Mouse (Mus musculus): Measurements from ENCODE around the gene Hnrnpab. TPM values are rescaled to one million over a fixed set of nuclear protein-coding genes. Genes with fewer than 3 reads are reported as not detected.

Hnrnpab gene
- total RNA-seq, 1 experiment: 505 TPM

DNA sequence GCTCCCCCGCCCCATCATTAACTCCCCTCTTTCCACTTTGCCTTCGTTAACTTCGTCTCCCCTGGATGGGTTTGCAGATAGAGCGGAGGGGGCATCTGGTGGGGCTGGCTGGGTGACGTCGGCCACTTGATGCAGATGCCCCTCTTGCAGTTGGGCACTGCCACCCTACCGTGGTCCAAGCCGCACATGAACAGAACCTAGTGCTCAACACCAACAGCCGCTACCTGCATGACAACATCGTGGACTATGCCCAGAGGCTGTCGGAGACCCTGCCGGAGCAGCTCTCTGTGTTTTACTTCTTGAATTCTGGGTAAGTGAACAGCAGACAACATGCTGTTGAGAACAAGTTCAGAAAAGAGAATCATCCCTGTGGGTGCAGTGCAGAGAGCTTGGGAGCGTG is 20.2 kb downstream of the Hnrnpab start:
- Histone ChIP-seq H3K27ac (ENCODE audit: insufficient read depth, low read depth, low read length, poor library complexity, severe bottlenecking) (no peak overlapping the region), H3K36me3 (ENCODE audit: control insufficient read depth, insufficient read depth, low read length, poor library complexity, severe bottlenecking) (peaks cover 14% of the 10 kb centered on the region; the same call in 1 of the 2 replicates), H3K4me3 (ENCODE audit: insufficient read depth in 1 of 2, low read depth in 1 of 2, low read length in 2 of 2, poor library complexity in 1 of 2, severe bottlenecking in 1 of 2) (no peak overlapping the region), H3K4me1 (ENCODE audit: control insufficient read depth in 2 of 2, insufficient read depth in 2 of 2, low read length in 2 of 2, poor library complexity in 1 of 2) (peaks cover 0 to 10% of the 10 kb centered on the region in 2 experiments; a peak in 1 of 4 replicates), H3K9me3 (ENCODE audit: control insufficient read depth, insufficient read depth, low read depth, low read length) (no peaks in the 10 kb centered on the region), H3K9ac (ENCODE audit: insufficient read depth, low read depth, low read length, poor library complexity, severe bottlenecking) (no peak overlapping the region)
- no peak for DNase-seq (ENCODE audit: low read depth, low spot score)
- in situ Hi-C loops (cut with MboI; ENCODE audit: low sequenced_read_pairs in 2 of 2, unreplicated experiment in 2 of 2): no loop called here
- TF ChIP-seq ZC3H11A (IDR thresholded peaks at IDR 0.05; ENCODE audit: borderline replicate concordance, low read depth, low read length) (no peak), HCFC1 (IDR thresholded peaks at IDR 0.05; ENCODE audit: borderline replicate concordance, insufficient read depth, low read length) (no peak), MAFK (IDR thresholded peaks at IDR 0.05; ENCODE audit: insufficient read depth, low read depth, low read length) (no peak), ZNF384 (IDR thresholded peaks at IDR 0.05; ENCODE audit: low read depth, low read length) (no peak), CHD2 (IDR thresholded peaks at IDR 0.05; ENCODE audit: low read depth, low read length) (no peak)

DNA sequence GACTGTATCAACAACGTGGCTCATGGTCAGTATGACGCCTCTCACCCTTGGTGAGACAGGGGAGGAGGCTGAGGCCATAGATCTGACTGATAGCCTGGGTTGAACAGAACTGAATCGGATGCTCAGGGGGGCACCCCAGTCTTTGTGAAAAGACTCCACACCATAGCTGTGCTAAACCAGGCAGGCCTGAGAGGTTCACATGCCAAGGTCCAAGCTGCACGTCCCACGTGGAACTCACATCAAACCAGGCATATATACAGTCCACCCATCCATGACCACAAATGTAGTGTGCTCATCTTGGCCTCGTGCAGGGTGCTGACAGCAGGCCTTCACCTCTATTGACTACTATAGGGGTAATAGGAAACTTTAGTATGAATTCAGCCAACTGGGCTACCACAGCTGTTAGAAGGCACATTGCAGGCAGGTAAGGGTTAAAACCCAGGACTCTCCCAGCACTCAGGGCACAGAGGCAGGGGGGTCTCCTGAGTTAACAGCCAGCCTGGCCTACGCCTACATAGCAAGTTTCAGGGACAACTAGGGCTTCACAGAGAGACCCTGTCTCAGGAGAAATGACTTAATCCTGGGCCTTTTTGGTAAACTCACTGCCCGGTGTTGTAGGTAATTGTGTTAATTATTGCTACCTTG is 20.9 kb downstream of the Hnrnpab start:
- no peak for DNase-seq (ENCODE audit: low read depth, low spot score)
- peak overlapping the region; percentile 79 for H3K9ac ChIP-seq (ENCODE audit: insufficient read depth, low read depth, low read length, poor library complexity, severe bottlenecking)
- no peak overlapping the region for H3K27ac ChIP-seq (ENCODE audit: insufficient read depth, low read depth, low read length, poor library complexity, severe bottlenecking)
- in situ Hi-C loops (cut with MboI; ENCODE audit: low sequenced_read_pairs in 2 of 2, unreplicated experiment in 2 of 2): no loop called here
- H3K36me3 ChIP-seq (ENCODE audit: control insufficient read depth, insufficient read depth, low read length, poor library complexity, severe bottlenecking): peaks cover 13% of the 10 kb centered on the region; the same call in 1 of the 2 replicates
- TF ChIP-seq CHD2 (IDR thresholded peaks at IDR 0.05; ENCODE audit: low read depth, low read length) (no peak), ZNF384 (IDR thresholded peaks at IDR 0.05; ENCODE audit: low read depth, low read length) (no peak), ZC3H11A (IDR thresholded peaks at IDR 0.05; ENCODE audit: borderline replicate concordance, low read depth, low read length) (no peak), MAFK (IDR thresholded peaks at IDR 0.05; ENCODE audit: insufficient read depth, low read depth, low read length) (no peak), HCFC1 (IDR thresholded peaks at IDR 0.05; ENCODE audit: borderline replicate concordance, insufficient read depth, low read length) (no peak)
- H3K4me1 ChIP-seq (ENCODE audit: control insufficient read depth in 2 of 2, insufficient read depth in 2 of 2, low read length in 2 of 2, poor library complexity in 1 of 2): peaks cover 0 to 10% of the 10 kb centered on the region in 2 experiments; a peak in 1 of 4 replicates
- peak overlapping the region; percentile 73 to 83 for H3K4me3 ChIP-seq (ENCODE audit: insufficient read depth in 1 of 2, low read depth in 1 of 2, low read length in 2 of 2, poor library complexity in 1 of 2, severe bottlenecking in 1 of 2)
- no peaks in the 10 kb centered on the region for H3K9me3 ChIP-seq (ENCODE audit: control insufficient read depth, insufficient read depth, low read depth, low read length)

DNA sequence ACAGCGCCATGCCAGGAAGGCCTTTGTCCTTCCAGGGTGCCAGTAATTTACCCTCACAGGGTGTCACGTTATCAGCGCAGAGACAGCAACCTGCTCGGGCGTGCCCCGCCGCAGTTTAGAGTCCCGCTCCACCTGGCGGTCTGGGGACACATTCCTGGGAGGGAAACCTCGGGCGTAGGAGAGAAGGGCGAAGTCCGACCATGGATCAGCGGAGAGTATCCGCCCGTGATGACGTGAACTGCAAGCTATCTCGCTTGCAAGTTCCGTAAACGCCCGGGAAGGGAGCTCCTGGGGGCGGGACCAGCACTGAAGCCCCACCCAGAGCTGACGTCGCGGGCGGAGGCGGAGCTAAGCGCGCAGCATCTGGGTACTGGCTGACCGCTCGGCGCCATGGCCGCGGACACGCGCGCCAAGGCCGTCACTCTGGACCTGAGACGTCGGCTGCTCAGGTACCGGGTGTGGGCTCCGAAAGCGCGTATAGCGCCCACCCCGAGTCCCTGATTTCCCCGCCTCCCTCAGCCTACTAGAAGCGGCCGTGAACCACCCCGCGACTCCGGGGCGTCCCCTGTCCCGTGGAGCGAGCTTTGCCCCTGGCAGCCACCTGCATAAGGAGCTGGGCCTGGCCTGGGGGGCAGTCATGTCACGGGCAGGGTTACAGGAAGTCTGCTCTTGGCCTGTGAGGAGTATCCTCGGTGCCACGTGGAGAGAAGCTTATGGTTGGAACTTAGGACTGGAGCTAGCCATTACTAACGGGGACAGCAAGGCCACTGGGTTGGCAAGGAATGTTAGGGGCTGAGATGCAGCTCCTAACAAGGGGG is 22.0 kb downstream of the Hnrnpab start, which contains the start of gene Phykpl:
TSS of gene Phykpl (plus strand) at position 327 of the 818 bp plus-strand sequence.
- H3K4me3 ChIP-seq (ENCODE audit: insufficient read depth in 1 of 2, low read depth in 1 of 2, low read length in 2 of 2, poor library complexity in 1 of 2, severe bottlenecking in 1 of 2): peak within 1 kb of the TSS; percentile 73 to 83
- H3K4me1 ChIP-seq (ENCODE audit: control insufficient read depth in 2 of 2, insufficient read depth in 2 of 2, low read length in 2 of 2, poor library complexity in 1 of 2): peaks cover 0 to 10% of the 10 kb centered on the region in 2 experiments; a peak in 1 of 4 replicates
- peak; percentile 92 for DNase-seq (ENCODE audit: low read depth, low spot score)
- peak within 1 kb of the TSS; percentile 79 for H3K9ac ChIP-seq (ENCODE audit: insufficient read depth, low read depth, low read length, poor library complexity, severe bottlenecking)
- peaks cover 12% of the 10 kb centered on the region; the same call in 1 of the 2 replicates for H3K36me3 ChIP-seq (ENCODE audit: control insufficient read depth, insufficient read depth, low read length, poor library complexity, severe bottlenecking)
- in situ Hi-C loops (cut with MboI; ENCODE audit: low sequenced_read_pairs in 2 of 2, unreplicated experiment in 2 of 2): no loop called here
- TF ChIP-seq ZNF384 (IDR thresholded peaks at IDR 0.05; ENCODE audit: low read depth, low read length): no peak
- TF ChIP-seq HCFC1 (IDR thresholded peaks at IDR 0.05; ENCODE audit: borderline replicate concordance, insufficient read depth, low read length): peak; percentile 54; the same call in 1 of the 2 replicates
- no peaks in the 10 kb centered on the region for H3K9me3 ChIP-seq (ENCODE audit: control insufficient read depth, insufficient read depth, low read depth, low read length)
- peak within 1 kb of the TSS; percentile 35; the same call in 1 of the 2 replicates for H3K27ac ChIP-seq (ENCODE audit: insufficient read depth, low read depth, low read length, poor library complexity, severe bottlenecking)

DNA sequence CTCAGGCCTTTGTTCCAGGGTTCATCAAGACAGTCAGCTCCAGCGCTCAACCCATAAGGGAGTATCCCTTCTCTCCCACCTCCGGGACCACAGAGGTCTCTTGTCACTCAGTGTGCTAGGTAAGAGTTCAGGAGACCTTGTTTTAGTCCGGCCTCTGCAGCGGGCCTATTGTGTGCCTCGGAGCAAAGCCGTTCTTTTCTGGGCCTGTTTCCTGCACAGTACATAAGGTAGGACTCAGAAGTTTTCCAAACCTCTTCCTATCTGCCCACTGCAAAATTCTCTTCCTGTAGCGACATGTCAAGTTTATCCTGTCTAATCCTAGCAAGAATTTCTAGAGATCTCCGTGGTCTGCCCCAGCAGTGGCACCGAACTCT is 22.6 kb downstream of the Hnrnpab start:
- H3K36me3 ChIP-seq (ENCODE audit: control insufficient read depth, insufficient read depth, low read length, poor library complexity, severe bottlenecking): peaks cover 12% of the 10 kb centered on the region; the same call in 1 of the 2 replicates
- peak overlapping the region; percentile 73 to 83 for H3K4me3 ChIP-seq (ENCODE audit: insufficient read depth in 1 of 2, low read depth in 1 of 2, low read length in 2 of 2, poor library complexity in 1 of 2, severe bottlenecking in 1 of 2)
- in situ Hi-C loops (cut with MboI; ENCODE audit: low sequenced_read_pairs in 2 of 2, unreplicated experiment in 2 of 2): no loop called here
- H3K9ac ChIP-seq (ENCODE audit: insufficient read depth, low read depth, low read length, poor library complexity, severe bottlenecking): peak overlapping the region; percentile 79
- H3K4me1 ChIP-seq (ENCODE audit: control insufficient read depth in 2 of 2, insufficient read depth in 2 of 2, low read length in 2 of 2, poor library complexity in 1 of 2): peaks cover 0 to 10% of the 10 kb centered on the region in 2 experiments; a peak in 1 of 4 replicates
- no peak for TF ChIP-seq ZC3H11A (IDR thresholded peaks at IDR 0.05; ENCODE audit: borderline replicate concordance, low read depth, low read length)
- H3K27ac ChIP-seq (ENCODE audit: insufficient read depth, low read depth, low read length, poor library complexity, severe bottlenecking): peak overlapping the region; percentile 35; the same call in 1 of the 2 replicates
- no peak for DNase-seq (ENCODE audit: low read depth, low spot score)
- H3K9me3 ChIP-seq (ENCODE audit: control insufficient read depth, insufficient read depth, low read depth, low read length): no peaks in the 10 kb centered on the region

All from ES-E14 (cell line).